Mouse (Mus musculus) c-Kit-positive CD71-negative TER-119-negative erythroid progenitor cells, embryonic 14.5 days (primary cell): ENCODE results near the gene Hepacam2.
"Not testable (repeated sequence)": the region's sequence is repeated elsewhere in the genome, so short reads cannot be mapped to it uniquely, and the experiment has no call there.

ENCODE experiments used
- DNase-seq: peaks from one replicate; pipeline ENCODE4 v3.0.0-alpha.2; 2013; ENCODE audit warnings: low read depth

Gene Hepacam2

DNA sequence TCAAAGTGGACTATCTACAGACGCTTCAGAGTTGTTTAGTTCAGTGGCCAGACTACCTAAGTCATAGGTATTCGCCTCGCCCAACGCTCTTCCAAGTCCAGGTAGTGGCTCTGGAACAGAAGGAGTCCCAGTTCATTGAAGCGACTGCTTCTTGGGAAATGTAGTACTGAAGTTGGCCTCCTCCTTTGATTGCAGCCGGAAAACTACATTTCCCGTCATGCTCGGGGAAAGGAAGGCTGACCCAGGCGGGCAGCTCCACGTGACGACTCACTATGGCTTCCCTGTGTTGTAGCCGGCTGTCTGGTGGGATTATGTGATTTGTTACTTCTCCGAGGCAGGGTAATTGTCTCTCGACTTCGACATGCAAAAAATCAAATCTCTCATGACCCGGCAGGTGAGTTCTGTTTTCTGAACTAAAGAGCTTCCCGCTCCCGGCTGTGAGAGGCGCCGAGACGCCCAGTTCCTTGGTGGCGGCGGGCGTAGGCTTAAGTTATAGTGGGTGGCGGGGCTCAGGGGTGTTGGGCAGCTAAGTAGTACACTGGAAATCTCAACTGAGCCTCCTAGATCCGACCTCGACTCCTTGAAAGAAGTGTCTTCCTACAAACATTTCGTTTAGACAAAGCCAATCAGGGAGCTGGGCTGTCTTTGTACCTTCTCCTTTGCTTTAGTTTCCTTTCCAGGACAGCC, at the start of gene Hepacam2, which contains the start of gene Vps50:
Gene Hepacam2 (minus strand): TSS at position 137 of the 687 bp plus-strand sequence.
Gene Vps50 (plus strand): TSS at position 221 of the 687 bp plus-strand sequence.
- DNase-seq: peak; percentile 75

DNA sequence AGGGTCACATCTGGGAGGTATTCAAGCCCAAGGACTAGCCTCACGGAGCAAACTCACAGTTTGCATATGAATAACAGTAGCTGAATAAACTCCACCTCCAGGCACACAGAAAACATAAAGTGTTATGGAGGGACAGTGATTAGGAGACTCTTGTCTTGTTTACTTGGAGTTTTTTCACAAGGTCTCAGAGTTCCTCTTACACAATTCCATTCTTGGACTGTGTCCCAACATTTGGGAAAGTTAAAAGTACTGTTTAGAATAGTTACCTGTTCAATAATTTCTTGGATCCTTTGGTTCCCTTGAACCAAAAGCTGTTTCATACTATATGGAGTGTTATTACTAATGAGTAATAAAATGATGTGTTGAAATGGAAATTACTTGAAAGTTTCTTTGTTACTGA, 46.9 kb upstream of the Hepacam2 start:
- DNase-seq: no peak

- DNase-seq: no peak
Measured at GRCm38 (mm10) chr6:3543862-3544261, 45.8 kb upstream of the Hepacam2 start.

DNA sequence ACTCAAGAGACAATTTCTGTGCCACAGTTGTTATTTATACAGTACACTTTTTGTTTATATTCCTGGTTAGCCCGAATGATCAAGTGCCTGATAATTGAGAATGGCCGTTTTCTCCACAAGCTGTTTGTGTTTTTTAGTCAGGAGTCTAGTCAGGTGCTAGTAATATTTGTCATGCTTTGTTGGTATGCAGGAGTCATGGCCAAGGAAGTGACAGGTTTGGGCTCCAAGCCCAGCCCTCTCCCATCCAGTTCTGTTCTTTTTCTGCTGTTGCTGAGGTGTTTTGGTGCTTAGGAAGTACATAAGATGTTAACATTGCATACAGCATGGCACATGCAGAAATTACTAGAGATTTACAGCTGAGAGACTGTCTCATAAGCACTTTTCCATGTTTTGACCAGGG, 41.4 kb upstream of the Hepacam2 start:
- DNase-seq: no peak

DNA sequence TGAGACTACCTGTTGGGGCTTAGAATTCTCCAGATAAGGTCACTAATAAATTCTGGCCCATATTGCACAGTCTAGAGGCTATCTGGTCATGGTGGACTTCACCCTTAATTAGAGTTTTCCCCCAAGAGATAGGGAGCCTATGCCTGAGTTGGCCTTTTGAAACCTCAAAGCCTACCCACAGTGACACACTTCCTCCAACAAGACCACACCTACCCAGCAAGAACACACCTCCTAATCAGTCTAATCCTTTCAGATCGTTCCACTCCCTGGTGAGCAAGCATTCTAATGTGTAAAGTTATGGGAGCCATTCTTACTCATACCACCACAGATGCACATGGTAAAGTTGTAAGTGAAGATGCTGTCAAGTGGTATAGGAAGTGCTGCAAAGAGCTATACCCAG, 38.0 kb upstream of the Hepacam2 start:
- no peak for DNase-seq

- DNase-seq: no peak
Measured at GRCm38 (mm10) chr6:3531445-3531844, 33.3 kb upstream of the Hepacam2 start.

GRCm38 (mm10) chr6:3528198-3528597, 30.1 kb upstream of the Hepacam2 start:
- DNase-seq: no peak

GRCm38 (mm10) chr6:3512611-3513010, 14.5 kb upstream of the Hepacam2 start:
- no peak for DNase-seq

GRCm38 (mm10) chr6:3511612-3512011, 13.5 kb upstream of the Hepacam2 start:
- DNase-seq: no peak

GRCm38 (mm10) chr6:3511116-3511515, 13.0 kb upstream of the Hepacam2 start:
- no peak for DNase-seq

- DNase-seq: peak; percentile 34
Measured at GRCm38 (mm10) chr6:3509782-3510181, 11.7 kb upstream of the Hepacam2 start.

DNA sequence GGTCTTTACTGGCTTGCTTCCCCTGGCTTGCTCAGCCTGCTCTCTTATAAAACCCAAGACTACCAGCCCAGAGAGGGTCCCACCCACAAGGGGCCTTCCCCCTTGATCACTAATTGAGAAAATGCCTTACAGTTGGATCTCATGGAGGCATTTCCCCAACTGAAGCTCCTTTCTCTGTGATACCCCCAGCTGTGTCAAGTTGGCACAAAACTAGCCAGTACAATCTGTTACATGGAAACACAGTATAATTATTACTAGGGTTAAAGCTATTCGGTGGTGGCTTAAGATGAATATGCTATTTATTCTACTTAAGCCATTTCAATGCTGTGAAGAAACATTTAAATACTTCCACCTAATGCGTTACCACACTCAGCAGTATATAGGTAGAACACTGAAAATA, 10.1 kb upstream of the Hepacam2 start:
- DNase-seq: not testable (repeated sequence)

DNA sequence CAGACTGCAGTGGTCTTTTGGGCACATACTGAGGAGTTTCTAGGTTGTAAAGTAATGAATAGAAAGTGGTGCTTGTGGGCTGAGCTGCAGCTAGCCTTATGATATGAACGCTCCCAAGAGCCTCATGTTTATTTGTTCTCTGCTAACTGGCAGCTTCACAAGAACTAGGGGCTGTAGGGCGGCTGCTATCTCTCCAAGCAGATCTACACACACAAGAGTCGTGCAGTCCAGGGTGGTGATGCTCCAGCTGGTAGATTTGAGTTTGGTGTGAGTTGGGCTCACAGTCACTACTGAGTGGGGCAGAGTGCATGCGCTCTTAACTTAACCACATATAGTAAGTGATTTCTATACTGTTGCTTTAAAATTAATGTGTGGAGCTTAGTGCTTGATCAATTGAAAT, 9.0 kb upstream of the Hepacam2 start:
- DNase-seq: no peak

GRCm38 (mm10) chr6:3505289-3505688, 7.2 kb upstream of the Hepacam2 start:
- no peak for DNase-seq

- DNase-seq: no peak
Measured at GRCm38 (mm10) chr6:3500286-3500685, 2.2 kb upstream of the Hepacam2 start.

DNA sequence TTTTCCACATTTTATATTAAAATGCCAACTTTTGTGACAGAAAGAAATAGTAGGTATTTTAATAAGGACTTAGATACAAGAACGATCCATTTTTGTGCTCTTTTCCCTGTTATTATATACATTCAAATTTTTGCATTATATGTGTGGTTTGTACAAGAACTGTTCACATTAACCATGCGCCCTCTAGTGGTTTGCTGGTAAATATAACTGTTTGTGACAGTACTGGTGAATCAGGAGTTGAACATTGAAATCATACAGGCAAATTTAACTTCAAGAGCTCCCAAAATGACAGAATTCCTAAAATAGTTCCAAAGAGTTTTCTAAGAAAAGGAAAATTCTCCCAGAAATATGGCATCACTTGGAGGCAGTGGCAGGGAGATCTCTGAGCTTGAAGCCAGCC, 1.9 kb downstream of the Hepacam2 start:
- DNase-seq: peak; percentile 40

DNA sequence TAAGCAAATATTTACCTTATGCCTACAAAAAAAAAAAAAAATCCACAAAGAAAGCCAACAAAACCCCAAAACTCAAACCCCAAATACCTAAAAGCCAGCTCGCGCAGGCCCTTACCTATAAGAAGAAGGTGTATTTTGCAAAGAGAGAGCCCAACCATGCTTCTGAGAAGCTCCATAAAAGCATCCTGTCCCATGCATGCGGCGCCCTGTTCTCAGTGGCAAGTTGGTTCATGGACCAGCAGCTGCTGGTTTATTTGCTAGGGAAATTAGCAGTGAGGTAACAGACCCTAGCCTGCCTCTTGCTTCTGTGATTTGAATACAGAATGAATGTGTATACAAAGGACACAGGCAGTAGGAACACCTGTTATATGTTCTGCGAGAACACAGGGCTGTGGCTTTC, 3.8 kb downstream of the Hepacam2 start:
- no peak for DNase-seq

DNA sequence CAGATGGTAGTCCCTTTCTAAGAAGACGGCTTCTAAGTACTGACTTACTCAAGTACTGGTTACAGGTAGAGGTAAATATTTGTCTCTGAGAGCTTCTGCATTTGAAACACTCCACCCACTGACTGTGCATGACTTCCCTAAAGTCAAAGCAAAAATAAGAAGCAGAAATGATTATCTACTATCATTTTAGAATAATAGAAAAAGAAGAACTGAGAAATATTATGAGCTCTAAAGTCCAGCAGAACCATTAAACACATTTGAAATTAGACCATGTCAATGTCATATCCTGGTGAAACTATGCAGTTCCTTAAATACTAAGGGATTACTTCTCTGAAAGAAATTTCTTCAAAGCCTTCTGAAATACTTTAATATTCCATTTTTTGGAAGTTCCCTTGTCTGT, 10.7 kb downstream of the Hepacam2 start:
- DNase-seq: no peak

- no peak for DNase-seq
Measured at GRCm38 (mm10) chr6:3485133-3485532, 13.0 kb downstream of the Hepacam2 start.

- no peak for DNase-seq
Measured at GRCm38 (mm10) chr6:3481705-3482104, 16.4 kb downstream of the Hepacam2 start.

- no peak for DNase-seq
Measured at GRCm38 (mm10) chr6:3479853-3480252, 18.2 kb downstream of the Hepacam2 start.

DNA sequence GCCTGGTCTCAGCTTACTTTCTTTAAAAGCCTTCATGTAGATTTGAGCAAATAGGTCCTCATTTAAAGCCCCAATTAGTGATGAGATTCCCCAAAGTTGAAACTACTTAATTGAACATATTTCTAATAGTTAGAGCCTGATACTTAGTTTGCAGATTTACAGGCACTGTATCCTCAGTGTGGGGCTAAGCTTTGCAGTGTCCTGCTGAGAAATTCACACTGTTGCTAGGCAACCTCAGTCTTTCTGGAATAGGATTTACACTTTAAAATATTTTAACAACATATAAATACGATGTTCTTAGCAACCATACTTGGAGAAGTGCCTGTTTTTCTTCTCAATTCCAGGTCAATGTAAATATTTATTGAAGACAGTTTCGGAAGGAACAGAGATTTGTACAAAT, 21.8 kb downstream of the Hepacam2 start:
- no peak for DNase-seq

DNA sequence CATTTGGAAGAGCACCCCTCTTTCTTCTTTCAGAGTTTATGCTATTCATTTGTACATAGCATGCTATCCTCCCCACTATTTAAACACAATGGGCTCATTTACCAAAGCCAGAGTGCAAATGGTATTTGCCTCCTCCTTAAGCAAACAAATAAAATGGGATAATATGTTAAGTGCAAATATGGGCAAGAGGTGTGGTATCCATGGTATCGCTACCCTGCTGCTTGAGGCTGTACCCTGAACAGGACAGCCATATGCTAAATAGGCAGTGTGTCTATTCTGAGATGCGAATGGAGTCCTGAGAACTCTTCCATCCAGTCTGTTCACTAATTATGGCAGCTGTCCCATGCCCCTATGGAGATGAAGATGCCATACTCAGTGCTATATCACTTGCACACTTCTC, 27.4 kb downstream of the Hepacam2 start:
- no peak for DNase-seq

DNA sequence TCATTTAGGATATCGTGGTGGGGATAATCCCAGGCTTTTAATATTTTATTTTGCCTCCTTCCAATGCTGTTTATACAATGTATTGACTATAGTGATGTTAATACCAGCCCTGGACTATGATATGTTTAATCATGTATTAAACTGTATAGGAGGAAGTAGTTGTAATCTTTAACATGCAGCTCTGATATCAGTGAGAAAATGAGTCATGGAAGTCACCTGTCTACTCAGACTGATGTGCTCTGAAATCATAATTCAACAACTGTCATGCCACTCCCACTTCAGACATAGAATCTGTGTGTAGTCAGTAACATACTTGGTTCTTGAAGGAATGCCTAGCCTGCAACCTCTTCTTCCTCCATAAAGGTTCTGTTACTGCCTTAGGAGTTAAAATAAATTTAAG, 29.5 kb downstream of the Hepacam2 start:
- no peak for DNase-seq
